Mouse (Mus musculus) ZHBTc4 (cell line): Measurements from ENCODE around the gene Slc28a1.
"Not testable (repeated sequence)": the region's sequence is repeated elsewhere in the genome, so short reads cannot be mapped to it uniquely, and the experiment has no call there.

Source experiments
- DNase-seq: peaks from one replicate; pipeline ENCODE4 v3.0.0-alpha.2; 2011; ENCODE audit warnings: low read depth, low spot score

The Slc28a1 gene

GRCm38 (mm10) chr7:81124773-81125172, 10.2 kb downstream of the Slc28a1 start:
- DNase-seq: no peak

- no peak for DNase-seq
Measured at GRCm38 (mm10) chr7:81125215-81126175, 10.9 kb downstream of the Slc28a1 start.

DNA sequence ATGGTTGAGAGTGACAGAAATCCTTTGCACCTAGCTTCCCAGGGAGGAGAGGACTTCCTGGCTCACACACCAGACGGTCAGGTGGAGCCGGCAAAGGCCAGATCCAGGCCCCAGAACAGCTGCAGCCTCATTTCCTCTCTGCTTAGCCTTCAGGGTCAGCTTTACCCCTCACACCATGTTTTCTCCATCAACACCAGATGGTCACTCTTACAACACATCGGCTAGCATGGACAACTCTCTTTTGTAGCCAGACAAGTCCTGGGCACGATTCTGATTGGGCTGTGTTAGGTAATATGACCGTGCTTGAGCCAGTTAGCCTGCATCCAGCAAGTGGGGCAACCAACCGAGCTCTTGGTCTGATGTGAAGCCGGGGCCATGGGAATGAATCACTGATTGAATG, 17.3 kb downstream of the Slc28a1 start:
- DNase-seq: no peak

DNA sequence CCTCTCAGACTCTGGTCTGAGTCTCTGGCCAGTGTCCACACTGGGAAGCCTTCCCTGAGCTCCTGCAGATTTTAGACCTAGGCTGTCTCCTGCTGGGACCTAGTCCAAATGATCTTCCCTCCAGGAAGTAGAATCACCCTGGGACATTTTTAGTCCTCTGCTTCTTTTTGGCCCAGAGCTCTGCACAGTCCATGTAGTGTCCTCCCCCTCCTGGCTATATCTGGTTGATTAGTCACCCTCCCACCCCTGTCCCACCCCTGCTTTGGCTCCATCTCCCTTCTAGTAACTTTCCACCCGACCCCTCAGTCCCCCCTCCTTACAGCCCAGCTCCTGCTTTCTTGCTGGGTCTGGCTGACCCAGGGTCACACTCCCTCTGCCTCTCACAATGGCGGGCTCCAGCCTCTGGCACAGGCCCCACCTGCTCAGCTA, 18.3 kb downstream of the Slc28a1 start:
- no peak for DNase-seq

- no peak for DNase-seq
Measured at GRCm38 (mm10) chr7:81133416-81133815, 18.8 kb downstream of the Slc28a1 start.

- no peak for DNase-seq
Measured at GRCm38 (mm10) chr7:81133941-81134340, 19.3 kb downstream of the Slc28a1 start.

DNA sequence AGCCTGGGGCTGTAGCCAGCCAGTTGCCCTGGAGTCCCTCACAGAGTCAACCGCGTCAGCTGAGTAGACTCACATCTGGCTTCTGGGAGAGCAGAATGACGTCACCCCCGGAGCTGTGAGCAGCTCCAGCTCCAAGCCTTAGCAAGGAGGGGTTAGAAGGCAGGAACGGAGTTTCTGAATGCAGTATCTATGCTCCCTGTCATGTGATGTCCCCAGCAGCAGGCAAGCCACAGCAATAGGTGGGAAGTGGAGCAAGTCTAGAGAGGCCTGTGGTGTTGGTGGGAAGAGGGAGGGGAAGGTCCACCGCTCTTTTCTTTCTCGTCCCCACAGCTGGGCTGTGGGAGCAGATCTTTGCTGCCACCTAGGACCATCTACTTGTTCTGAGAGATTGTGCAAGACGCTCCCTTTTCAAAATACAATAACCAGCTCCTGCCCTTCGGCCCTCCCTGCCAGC, 20.0 kb downstream of the Slc28a1 start:
- DNase-seq: peak; percentile 62

DNA sequence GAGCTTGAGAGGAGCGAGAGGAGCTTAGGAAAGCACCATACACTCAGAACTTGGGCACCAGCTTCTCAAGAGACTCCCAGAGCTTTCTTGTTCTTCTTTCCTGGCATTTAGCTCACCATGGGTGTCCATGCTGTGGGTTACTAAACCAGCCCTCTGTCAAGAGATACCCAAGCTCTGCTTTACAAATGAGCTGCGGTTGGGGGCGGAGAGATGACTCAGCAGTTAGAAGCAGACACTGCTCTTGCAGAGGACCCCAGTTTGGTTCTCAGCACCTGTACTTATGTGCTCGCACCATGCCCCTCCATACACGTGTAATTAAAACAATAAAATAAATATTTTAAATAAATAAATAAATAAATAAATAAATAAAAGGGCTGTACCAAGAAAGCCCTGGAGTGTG, 22.7 kb downstream of the Slc28a1 start:
- peak; percentile 57 for DNase-seq

GRCm38 (mm10) chr7:81139100-81139499, 24.5 kb downstream of the Slc28a1 start:
- DNase-seq: no peak

DNA sequence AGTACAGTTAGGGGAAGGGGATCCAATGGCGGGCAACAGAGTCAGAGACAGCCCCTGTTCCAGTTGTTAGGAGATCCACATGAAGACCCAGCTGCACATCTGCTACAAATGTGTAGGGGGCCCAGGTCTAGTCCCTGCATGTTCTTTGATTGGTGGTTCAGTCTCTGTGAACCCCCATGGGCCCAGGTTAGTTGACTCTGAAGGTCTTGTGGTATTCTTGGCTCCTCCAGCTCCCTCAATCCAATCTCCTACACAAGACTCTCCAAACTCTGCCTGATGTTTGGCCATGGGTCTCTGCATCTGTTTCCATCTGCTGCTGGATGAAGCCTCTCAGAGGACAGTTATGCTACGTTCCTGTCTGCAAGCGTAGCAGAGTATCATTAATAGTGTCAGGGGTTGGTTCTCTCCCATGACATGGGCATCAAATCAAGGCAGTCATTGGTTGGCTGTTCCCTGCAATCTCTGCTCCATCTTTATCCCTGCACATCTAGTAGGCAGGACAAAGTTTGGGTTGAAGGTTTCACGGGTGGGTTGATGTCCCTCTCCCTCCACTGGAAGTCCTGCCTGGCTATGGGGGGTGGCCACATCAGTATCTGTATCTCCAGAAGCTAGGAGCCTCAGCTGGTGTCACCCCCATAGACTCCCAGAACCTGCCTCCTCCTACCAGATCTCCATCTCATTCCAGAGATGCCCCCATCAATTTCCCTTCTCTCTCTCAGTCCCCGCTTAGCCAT, 25.2 kb downstream of the Slc28a1 start:
- no peak for DNase-seq

GRCm38 (mm10) chr7:81141541-81141940, 26.9 kb downstream of the Slc28a1 start:
- peak; percentile 84 for DNase-seq

DNA sequence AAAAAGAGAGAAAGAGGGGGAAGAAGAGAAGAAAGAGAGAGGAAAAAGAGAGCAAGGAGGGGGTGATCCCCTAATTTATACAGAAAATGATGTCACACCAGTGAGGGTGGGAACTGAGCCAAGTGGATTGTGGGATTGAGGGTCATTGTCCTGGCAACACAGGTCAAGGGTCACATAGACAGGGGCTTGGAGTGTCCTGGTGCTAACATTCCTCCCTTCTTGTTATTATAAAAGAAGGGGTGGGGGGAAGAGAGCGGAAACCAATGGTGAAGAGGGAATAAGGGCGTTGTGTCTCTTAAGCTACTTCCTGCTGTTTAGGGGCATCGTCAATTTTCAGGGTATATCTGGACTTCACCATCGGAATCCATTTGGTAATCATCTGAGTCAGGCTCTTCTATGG, 28.5 kb downstream of the Slc28a1 start:
- peak; percentile 61 for DNase-seq

- DNase-seq: no peak
Measured at GRCm38 (mm10) chr7:81149759-81150158, 35.2 kb downstream of the Slc28a1 start.

DNA sequence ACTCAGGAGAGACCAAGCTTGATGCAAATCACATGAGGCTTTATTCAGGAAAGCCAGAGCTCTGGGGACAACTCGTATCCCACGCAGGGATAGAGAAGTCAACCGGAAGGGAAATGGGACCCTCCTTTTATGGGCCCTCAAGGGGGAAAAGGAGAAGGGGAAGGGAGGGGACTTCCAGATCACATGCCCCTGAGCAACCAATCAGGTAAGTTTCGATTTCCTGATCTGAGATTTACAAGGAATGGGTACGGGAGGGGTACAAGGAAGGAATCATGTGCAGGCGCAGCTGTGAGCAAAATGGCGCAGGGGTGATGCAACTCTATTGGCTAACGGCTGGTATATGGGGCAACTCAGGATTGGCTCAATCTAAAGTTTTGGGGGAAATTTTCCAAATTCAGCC, 36.6 kb downstream of the Slc28a1 start:
- DNase-seq: peak; percentile 88

- DNase-seq: peak; percentile 94
Measured at GRCm38 (mm10) chr7:81152306-81152705, 37.7 kb downstream of the Slc28a1 start.

DNA sequence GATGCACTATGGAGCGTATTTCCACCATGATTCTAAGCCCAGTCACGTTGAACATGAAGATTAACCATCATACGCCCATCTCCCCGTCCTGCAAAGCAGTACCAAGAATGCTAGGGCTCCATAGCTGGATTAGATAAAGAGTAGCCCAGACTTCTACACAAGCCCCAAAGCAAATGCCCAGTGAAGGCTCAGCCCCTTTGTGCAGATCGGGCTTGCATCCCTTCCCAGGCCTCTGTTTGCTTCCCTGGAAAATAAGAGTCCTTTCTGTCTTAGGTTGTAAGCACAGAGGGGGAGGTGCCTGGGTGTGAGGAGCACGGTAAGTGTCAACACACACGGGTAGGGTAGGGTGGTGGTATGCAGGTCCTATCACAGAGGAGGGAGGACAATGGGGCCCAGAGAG, 38.2 kb downstream of the Slc28a1 start:
- peak; percentile 54 for DNase-seq

- DNase-seq: no peak
Measured at GRCm38 (mm10) chr7:81153327-81153726, 38.7 kb downstream of the Slc28a1 start.

DNA sequence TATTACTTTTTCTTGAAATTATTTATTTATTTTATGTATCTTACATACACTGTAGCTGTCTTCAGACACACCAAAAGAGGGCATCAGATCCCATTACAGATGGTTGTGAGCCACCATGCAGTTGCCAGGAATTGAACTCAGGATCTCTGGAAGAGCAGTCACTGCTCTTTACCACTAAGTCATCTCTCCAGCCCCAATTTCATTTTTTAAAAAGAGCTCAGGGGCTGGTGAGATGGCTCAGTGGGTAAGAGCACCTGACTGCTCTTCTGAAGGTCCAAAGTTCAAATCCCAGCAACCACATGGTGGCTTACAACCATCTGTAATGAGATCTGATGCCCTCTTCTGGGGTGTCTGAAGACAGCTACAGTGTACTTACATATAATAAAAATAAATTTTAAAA, 39.6 kb downstream of the Slc28a1 start:
- DNase-seq: not testable (repeated sequence)

GRCm38 (mm10) chr7:81154960-81155359, 40.4 kb downstream of the Slc28a1 start:
- DNase-seq: peak; percentile 89

GRCm38 (mm10) chr7:81158933-81159332, 44.3 kb downstream of the Slc28a1 start:
- DNase-seq: no peak

DNA sequence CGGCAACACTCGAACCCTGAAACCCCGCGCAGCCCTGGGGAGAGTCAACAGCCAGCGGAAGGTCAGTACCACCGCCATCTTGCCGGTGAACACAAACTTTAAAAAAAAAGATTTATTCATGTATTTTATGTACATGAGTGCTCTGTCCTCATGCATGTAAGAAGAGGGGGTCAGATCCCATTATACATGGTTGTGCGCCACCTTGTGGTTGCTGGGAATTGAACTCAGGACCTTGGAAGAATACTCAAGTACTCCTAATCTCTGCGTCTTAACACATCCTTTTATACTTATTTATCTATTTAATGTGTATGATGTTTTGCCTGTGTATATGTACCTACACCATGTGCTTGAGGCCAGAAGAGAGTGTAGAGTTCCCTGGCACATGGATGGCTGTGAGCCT, 47.1 kb downstream of the Slc28a1 start:
- peak; percentile 80 for DNase-seq

- peak; percentile 89 for DNase-seq
Measured at GRCm38 (mm10) chr7:81162345-81162744, 47.7 kb downstream of the Slc28a1 start.
